Comparison of ENCODE assay signal across 16 mouse cellular contexts in the genomic region with DNA sequence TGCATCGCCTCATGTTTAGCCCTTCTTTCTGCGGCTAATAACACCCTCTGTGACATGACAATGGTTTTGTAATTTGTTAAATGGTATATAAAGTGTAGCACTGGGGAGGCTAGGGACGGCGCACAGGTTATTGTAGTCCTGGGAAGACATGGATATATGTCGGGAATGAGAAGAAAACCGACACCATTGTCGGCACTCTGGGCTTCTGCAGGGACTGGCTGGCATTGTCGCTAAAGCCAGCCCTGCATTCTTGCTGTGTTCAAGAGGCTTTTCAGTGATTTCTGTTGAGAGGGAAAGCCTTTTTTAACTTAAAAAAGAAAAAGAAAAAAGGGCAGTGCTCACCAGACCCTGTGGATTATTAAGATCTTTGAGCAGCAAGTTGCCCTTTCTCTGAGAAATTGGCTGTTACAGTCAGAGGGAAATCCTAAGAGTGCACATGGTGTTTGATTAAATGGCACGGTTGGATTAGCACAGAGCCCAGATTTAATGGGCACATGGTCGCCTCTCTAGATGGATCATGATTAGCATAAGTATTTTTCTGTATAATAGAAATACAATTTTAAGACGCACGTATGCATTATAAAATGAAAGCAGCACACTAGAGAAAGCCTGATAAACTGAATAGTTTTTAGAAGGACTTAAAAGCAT. TPM values are rescaled to one million over a fixed set of nuclear protein-coding genes. Genes with fewer than 3 reads are reported as not detected.
DNase-seq lines count a peak whose midpoint lies in the region; ATAC-seq and TF ChIP-seq lines count a peak whose summit lies in the region.
"Had no signal": no experiment of that assay in that cellular context is flagged by ENCODE, and none has a peak within 500 bp of the region (broad histone marks: within the 10 kb centered on the region; RNA-seq: fewer than 3 reads in every experiment).

No protein-coding gene starts in this region.

- H3K27me3 ChIP-seq in embryonic facial prominence, embryonic 10.5 days (replicated peaks; ENCODE audit: low read depth, poor library complexity, severe bottlenecking), result no peaks in the 10 kb centered on the region
- H3K27me3 ChIP-seq in forebrain, embryonic 11.5 days (ENCODE audit: control insufficient read depth, insufficient read depth, low read length), result no peaks in the 10 kb centered on the region
- H3K27me3 ChIP-seq in hindbrain, embryonic 14.5 days (ENCODE audit: control insufficient read depth, insufficient read depth, low read length), result no peaks in the 10 kb centered on the region
- H3K27me3 ChIP-seq in midbrain, postnatal 0 days (ENCODE audit: insufficient read depth, low read length), result no peaks in the 10 kb centered on the region
- H3K27me3 ChIP-seq: embryonic facial prominence, embryonic 15.5 days; lung, embryonic 15.5 days; stomach, embryonic 15.5 days had no signal

- H3K4me1 ChIP-seq in embryonic facial prominence, embryonic 10.5 days, result peaks cover 66% of the 10 kb centered on the region
- H3K4me1 ChIP-seq in forebrain, embryonic 11.5 days (replicated peaks; ENCODE audit: control insufficient read depth, insufficient read depth, low read length), result peaks cover 21% of the 10 kb centered on the region
- H3K4me1 ChIP-seq in hindbrain, embryonic 14.5 days (replicated peaks; ENCODE audit: control insufficient read depth, insufficient read depth, low read length), result peaks cover 39% of the 10 kb centered on the region
- H3K4me1 ChIP-seq in midbrain, postnatal 0 days (ENCODE audit: insufficient read depth, low read length), result peaks cover 9% of the 10 kb centered on the region

- no peak overlapping the region; the same call in 1 of the 2 replicates for H3K9ac ChIP-seq in forebrain, embryonic 11.5 days (ENCODE audit: low read length)
- 0 out of 2 replicates have a peak overlapping the region, but pooled peaks have one; percentile 37 for H3K9ac ChIP-seq in hindbrain, embryonic 14.5 days
- no peak overlapping the region for H3K9ac ChIP-seq in midbrain, postnatal 0 days (replicated peaks; ENCODE audit: low read length, poor library complexity, severe bottlenecking)
- H3K9ac ChIP-seq: embryonic facial prominence, embryonic 15.5 days; lung, embryonic 15.5 days; stomach, embryonic 15.5 days had no signal

- H3K9me3 ChIP-seq in embryonic facial prominence, embryonic 10.5 days, result no peaks in the 10 kb centered on the region
- no peaks in the 10 kb centered on the region for H3K9me3 ChIP-seq in forebrain, embryonic 11.5 days (ENCODE audit: control insufficient read depth, low read length)
- H3K9me3 ChIP-seq in hindbrain, embryonic 14.5 days (ENCODE audit: control insufficient read depth, low read length), result no peaks in the 10 kb centered on the region
- H3K9me3 ChIP-seq in midbrain, postnatal 0 days (ENCODE audit: low read length), result no peaks in the 10 kb centered on the region
- H3K9me3 ChIP-seq: embryonic facial prominence, embryonic 15.5 days; heart, embryonic 10.5 days; lung, embryonic 15.5 days; stomach, embryonic 15.5 days had no signal

- H3K4me2 ChIP-seq in forebrain, embryonic 11.5 days (ENCODE audit: low read depth, low read length, severe bottlenecking), result peak overlapping the region; percentile 20; the same call in 1 of the 2 replicates
- H3K4me2 ChIP-seq in hindbrain, embryonic 14.5 days (replicated peaks), result peak overlapping the region; percentile 23
- H3K4me2 ChIP-seq in midbrain, postnatal 0 days (ENCODE audit: low read depth, low read length, poor library complexity, severe bottlenecking), result peak overlapping the region; percentile 21; the same call in 1 of the 2 replicates
- H3K4me2 ChIP-seq: embryonic facial prominence, embryonic 15.5 days; lung, embryonic 15.5 days; stomach, embryonic 15.5 days had no signal

- 0 out of 2 replicates have a peak overlapping the region, but pooled peaks have one; percentile 13 for H3K4me3 ChIP-seq in embryonic facial prominence, embryonic 10.5 days
- no peak overlapping the region for H3K4me3 ChIP-seq in forebrain, embryonic 11.5 days (ENCODE audit: low read depth, low read length)
- H3K4me3 ChIP-seq in hindbrain, embryonic 14.5 days (replicated peaks; ENCODE audit: low read length), result no peak overlapping the region
- no peak overlapping the region for H3K4me3 ChIP-seq in midbrain, postnatal 0 days (ENCODE audit: low read depth, low read length)
- H3K4me3 ChIP-seq: embryonic facial prominence, embryonic 15.5 days; heart, embryonic 10.5 days; lung, embryonic 15.5 days; stomach, embryonic 15.5 days had no signal

- no peak for TF ChIP-seq CTCF in midbrain, postnatal 0 days (IDR thresholded peaks at IDR 0.05)

- H3K36me3 ChIP-seq in embryonic facial prominence, embryonic 10.5 days (replicated peaks), result no peaks in the 10 kb centered on the region
- no peaks in the 10 kb centered on the region for H3K36me3 ChIP-seq in forebrain, embryonic 11.5 days (ENCODE audit: control insufficient read depth, insufficient read depth, low read length)
- H3K36me3 ChIP-seq in hindbrain, embryonic 14.5 days (replicated peaks; ENCODE audit: control insufficient read depth, insufficient read depth), result no peaks in the 10 kb centered on the region
- no peaks in the 10 kb centered on the region for H3K36me3 ChIP-seq in midbrain, postnatal 0 days (ENCODE audit: insufficient read depth, low read length)
- H3K36me3 ChIP-seq: embryonic facial prominence, embryonic 15.5 days; heart, embryonic 10.5 days; lung, embryonic 15.5 days; stomach, embryonic 15.5 days had no signal

- WGBS in embryonic facial prominence, embryonic 10.5 days, result 48% methylated on average over 12 of the region's 12 CpGs
- 15% methylated on average over 12 of the region's 12 CpGs for WGBS in forebrain, embryonic 11.5 days
- WGBS in hindbrain, embryonic 14.5 days, result 16% methylated on average over 12 of the region's 12 CpGs
- 13% methylated on average over 12 of the region's 12 CpGs for WGBS in midbrain, postnatal 0 days

- no peak for DNase-seq in embryonic facial prominence, embryonic 10.5 days (ENCODE audit: low spot score)
- DNase-seq in forebrain, embryonic 11.5 days (ENCODE audit: low spot score), result no peak
- DNase-seq in hindbrain, embryonic 14.5 days (ENCODE audit: low spot score), result no peak
- peak; percentile 42 for DNase-seq in midbrain, postnatal 0 days (ENCODE audit: low spot score)
- DNase-seq in MN1 (ENCODE audit: low spot score), result no peak
- no peak for DNase-seq in left cerebral cortex, adult 18-20 months (ENCODE audit: low spot score in 2 of 2)
- no peak for DNase-seq in adrenal gland, postnatal 25 days
- DNase-seq: cerebellum, adult 9-11 months; liver; right cerebral cortex, postnatal 4 days; thymus, postnatal 36 days had no signal

- H3K27ac ChIP-seq in embryonic facial prominence, embryonic 10.5 days (replicated peaks), result no peak overlapping the region
- H3K27ac ChIP-seq in forebrain, embryonic 11.5 days (ENCODE audit: low read depth, low read length), result peak overlapping the region; percentile 42; the same call in 1 of the 2 replicates
- H3K27ac ChIP-seq in hindbrain, embryonic 14.5 days, result peak overlapping the region; percentile 26
- no peak overlapping the region for H3K27ac ChIP-seq in midbrain, postnatal 0 days (ENCODE audit: low read depth, low read length)
- H3K27ac ChIP-seq: embryonic facial prominence, embryonic 15.5 days; heart, embryonic 10.5 days; lung, embryonic 15.5 days; stomach, embryonic 15.5 days had no signal

- ATAC-seq in forebrain, embryonic 11.5 days (replicated peaks; ENCODE audit: low FRiP score), result peak; percentile 56; the same call in 1 of the 2 replicates
- ATAC-seq in hindbrain, embryonic 14.5 days (ENCODE audit: low FRiP score), result no peak
- no peak for ATAC-seq in midbrain, postnatal 0 days (ENCODE audit: low FRiP score)
- ATAC-seq: CD4-positive, CD25-positive, alpha-beta regulatory T cell, adult 4 months had no signal

RNA-seq across cellular contexts. Expression of gene Med13l, which starts 58.6 kb away (rescaled TPM):
- 11.5 and 11.6 TPM in 2 replicates for polyA plus RNA-seq in embryonic facial prominence, embryonic 10.5 days (2016; fragmentation: Nextera tagmentation; extraction: Ambion mirVana)
- 15.1 and 15.5 TPM in 2 replicates for polyA plus RNA-seq in forebrain, embryonic 11.5 days (2014; fragmentation: Nextera tagmentation; extraction: Ambion mirVana)
- polyA plus RNA-seq in hindbrain, embryonic 14.5 days (2014; fragmentation: Nextera tagmentation; extraction: Ambion mirVana), result 16.3 and 18.0 TPM in 2 replicates
- 29.5 and 30.7 TPM in 2 replicates for total RNA-seq in midbrain, postnatal 0 days (2014; rRNA removed)
- polyA plus RNA-seq in midbrain, postnatal 0 days (2015; fragmentation: Nextera tagmentation; extraction: Ambion mirVana), result 8.5 and 10.5 TPM in 2 replicates
- total RNA-seq in left cerebral cortex, adult 18-20 months (2021), result 100 to 1,000 TPM; 108 to 109 TPM
- 33.9 and 40.3 TPM in 2 replicates for total RNA-seq in adrenal gland, postnatal 25 days (2021)

Comparison
In these comparisons a context has a peak if more than half of its experiments do, and no peak if none do; other contexts are left out.
1. H3K27ac ChIP-seq: peak in forebrain, embryonic 11.5 days (single experiment) and hindbrain, embryonic 14.5 days (single experiment); none in embryonic facial prominence, embryonic 10.5 days (single experiment) and midbrain, postnatal 0 days (single experiment).
2. Peak in every context shown above with its lines, with median percentiles within 50 percentile points of each other: H3K4me2 ChIP-seq.